Mouse (Mus musculus): ENCODE data around the gene Hcst. TPM values are rescaled to one million over a fixed set of nuclear protein-coding genes. Genes with fewer than 3 reads are reported as not detected.

Hcst gene
- polyA plus RNA-seq, 1 experiment from 2014 or later = 1.9 TPM

GRCm38 (mm10) chr7:30408639-30409038, 11.0 kb downstream of the Hcst start:
- Histone ChIP-seq H3K36me3 (ENCODE audit: control insufficient read depth, insufficient read depth, low read length) (no peaks in the 10 kb centered on the region), H3K9ac (ENCODE audit: low read length) (no peak overlapping the region), H3K9me3 (replicated peaks; ENCODE audit: control insufficient read depth, low read length) (no peaks in the 10 kb centered on the region), H3K27ac (ENCODE audit: low read length) (no peak overlapping the region), H3K4me1 (ENCODE audit: control insufficient read depth, insufficient read depth, low read length) (no peaks in the 10 kb centered on the region), H3K4me3 (replicated peaks; ENCODE audit: low read length) (no peak overlapping the region), H3K27me3 (ENCODE audit: control insufficient read depth, insufficient read depth, low read length) (no peaks in the 10 kb centered on the region), H3K4me2 (ENCODE audit: low read depth, low read length) (no peak overlapping the region)
- 83% methylated on average over 3 of the region's 3 CpGs for WGBS
- no peak for ATAC-seq (ENCODE audit: insufficient read depth, low FRiP score)

- WGBS = 65% methylated on average over 4 of the region's 4 CpGs
- Histone ChIP-seq H3K27me3 (ENCODE audit: control insufficient read depth, insufficient read depth, low read length) (no peaks in the 10 kb centered on the region), H3K27ac (ENCODE audit: low read length) (no peak overlapping the region), H3K4me3 (replicated peaks; ENCODE audit: low read length) (no peak overlapping the region), H3K36me3 (ENCODE audit: control insufficient read depth, insufficient read depth, low read length) (no peaks in the 10 kb centered on the region), H3K4me2 (ENCODE audit: low read depth, low read length) (no peak overlapping the region), H3K4me1 (ENCODE audit: control insufficient read depth, insufficient read depth, low read length) (no peaks in the 10 kb centered on the region), H3K9ac (ENCODE audit: low read length) (no peak overlapping the region), H3K9me3 (replicated peaks; ENCODE audit: control insufficient read depth, low read length) (no peaks in the 10 kb centered on the region)
- no peak for ATAC-seq (ENCODE audit: insufficient read depth, low FRiP score)
Observed at GRCm38 (mm10) chr7:30402343-30402742, 17.3 kb downstream of the Hcst start.

GRCm38 (mm10) chr7:30399671-30400070, 20.0 kb downstream of the Hcst start:
- no peaks in the 10 kb centered on the region for H3K9me3 ChIP-seq (replicated peaks; ENCODE audit: control insufficient read depth, low read length)
- H3K9ac ChIP-seq (ENCODE audit: low read length) = no peak overlapping the region
- no peaks in the 10 kb centered on the region for H3K36me3 ChIP-seq (ENCODE audit: control insufficient read depth, insufficient read depth, low read length)
- ATAC-seq (ENCODE audit: insufficient read depth, low FRiP score) = no peak
- WGBS = 48% methylated on average over 7 of the region's 7 CpGs
- no peaks in the 10 kb centered on the region for H3K27me3 ChIP-seq (ENCODE audit: control insufficient read depth, insufficient read depth, low read length)
- no peaks in the 10 kb centered on the region for H3K4me1 ChIP-seq (ENCODE audit: control insufficient read depth, insufficient read depth, low read length)
- H3K4me2 ChIP-seq (ENCODE audit: low read depth, low read length) = no peak overlapping the region
- H3K27ac ChIP-seq (ENCODE audit: low read length) = no peak overlapping the region
- H3K4me3 ChIP-seq (replicated peaks; ENCODE audit: low read length) = no peak overlapping the region

GRCm38 (mm10) chr7:30394871-30395270, 24.8 kb downstream of the Hcst start:
- H3K27me3 ChIP-seq (ENCODE audit: control insufficient read depth, insufficient read depth, low read length) = no peaks in the 10 kb centered on the region
- ATAC-seq (ENCODE audit: insufficient read depth, low FRiP score) = no peak
- H3K4me3 ChIP-seq (replicated peaks; ENCODE audit: low read length) = no peak overlapping the region
- WGBS = 56% methylated on average over 2 of the region's 2 CpGs
- H3K9me3 ChIP-seq (replicated peaks; ENCODE audit: control insufficient read depth, low read length) = no peaks in the 10 kb centered on the region
- no peak overlapping the region for H3K4me2 ChIP-seq (ENCODE audit: low read depth, low read length)
- H3K27ac ChIP-seq (ENCODE audit: low read length) = no peak overlapping the region
- H3K4me1 ChIP-seq (ENCODE audit: control insufficient read depth, insufficient read depth, low read length) = no peaks in the 10 kb centered on the region
- no peaks in the 10 kb centered on the region for H3K36me3 ChIP-seq (ENCODE audit: control insufficient read depth, insufficient read depth, low read length)
- H3K9ac ChIP-seq (ENCODE audit: low read length) = no peak overlapping the region

- no peaks in the 10 kb centered on the region for H3K27me3 ChIP-seq (ENCODE audit: control insufficient read depth, insufficient read depth, low read length)
- WGBS = 54% methylated on average over 11 of the region's 11 CpGs
- no peaks in the 10 kb centered on the region for H3K36me3 ChIP-seq (ENCODE audit: control insufficient read depth, insufficient read depth, low read length)
- no peak overlapping the region for H3K4me2 ChIP-seq (ENCODE audit: low read depth, low read length)
- peak overlapping the region; percentile 18; the same call in 1 of the 2 replicates for H3K27ac ChIP-seq (ENCODE audit: low read length)
- H3K9ac ChIP-seq (ENCODE audit: low read length) = no peak overlapping the region
- H3K9me3 ChIP-seq (replicated peaks; ENCODE audit: control insufficient read depth, low read length) = no peaks in the 10 kb centered on the region
- no peak overlapping the region for H3K4me3 ChIP-seq (replicated peaks; ENCODE audit: low read length)
- 0 out of 2 replicates have a peak, but pooled peaks have one; percentile 33 for ATAC-seq (ENCODE audit: insufficient read depth, low FRiP score)
- no peaks in the 10 kb centered on the region for H3K4me1 ChIP-seq (ENCODE audit: control insufficient read depth, insufficient read depth, low read length)
Observed at GRCm38 (mm10) chr7:30394379-30394778, 25.3 kb downstream of the Hcst start.

GRCm38 (mm10) chr7:30393631-30394030, 26.0 kb downstream of the Hcst start:
- Histone ChIP-seq H3K4me2 (ENCODE audit: low read depth, low read length) (no peak overlapping the region), H3K27me3 (ENCODE audit: control insufficient read depth, insufficient read depth, low read length) (no peaks in the 10 kb centered on the region), H3K36me3 (ENCODE audit: control insufficient read depth, insufficient read depth, low read length) (no peaks in the 10 kb centered on the region), H3K4me1 (ENCODE audit: control insufficient read depth, insufficient read depth, low read length) (no peaks in the 10 kb centered on the region), H3K4me3 (replicated peaks; ENCODE audit: low read length) (no peak overlapping the region), H3K9ac (ENCODE audit: low read length) (no peak overlapping the region), H3K9me3 (replicated peaks; ENCODE audit: control insufficient read depth, low read length) (no peaks in the 10 kb centered on the region), H3K27ac (ENCODE audit: low read length) (peak overlapping the region; percentile 18; the same call in 1 of the 2 replicates)
- no peak for ATAC-seq (ENCODE audit: insufficient read depth, low FRiP score)
- 83% methylated on average over 4 of the region's 4 CpGs for WGBS

GRCm38 (mm10) chr7:30392746-30393520, 26.7 kb downstream of the Hcst start:
- no peaks in the 10 kb centered on the region for H3K36me3 ChIP-seq (ENCODE audit: control insufficient read depth, insufficient read depth, low read length)
- H3K9me3 ChIP-seq (replicated peaks; ENCODE audit: control insufficient read depth, low read length) = no peaks in the 10 kb centered on the region
- ATAC-seq (ENCODE audit: insufficient read depth, low FRiP score) = 0 out of 2 replicates have a peak, but pooled peaks have one; percentile 33
- H3K4me2 ChIP-seq (ENCODE audit: low read depth, low read length) = no peak overlapping the region
- H3K27ac ChIP-seq (ENCODE audit: low read length) = no peak overlapping the region
- no peak overlapping the region for H3K9ac ChIP-seq (ENCODE audit: low read length)
- H3K4me1 ChIP-seq (ENCODE audit: control insufficient read depth, insufficient read depth, low read length) = no peaks in the 10 kb centered on the region
- no peaks in the 10 kb centered on the region for H3K27me3 ChIP-seq (ENCODE audit: control insufficient read depth, insufficient read depth, low read length)
- H3K4me3 ChIP-seq (replicated peaks; ENCODE audit: low read length) = no peak overlapping the region
- WGBS = 57% methylated on average over 4 of the region's 4 CpGs

GRCm38 (mm10) chr7:30384106-30384505, 35.5 kb downstream of the Hcst start:
- WGBS = 81% methylated on average over 9 of the region's 9 CpGs
- no peaks in the 10 kb centered on the region for H3K36me3 ChIP-seq (ENCODE audit: control insufficient read depth, insufficient read depth, low read length)
- H3K4me1 ChIP-seq (ENCODE audit: control insufficient read depth, insufficient read depth, low read length) = no peaks in the 10 kb centered on the region
- no peak overlapping the region for H3K27ac ChIP-seq (ENCODE audit: low read length)
- H3K4me3 ChIP-seq (replicated peaks; ENCODE audit: low read length) = no peak overlapping the region
- no peak overlapping the region for H3K4me2 ChIP-seq (ENCODE audit: low read depth, low read length)
- no peaks in the 10 kb centered on the region for H3K27me3 ChIP-seq (ENCODE audit: control insufficient read depth, insufficient read depth, low read length)
- no peak overlapping the region for H3K9ac ChIP-seq (ENCODE audit: low read length)
- H3K9me3 ChIP-seq (replicated peaks; ENCODE audit: control insufficient read depth, low read length) = no peaks in the 10 kb centered on the region
- no peak for ATAC-seq (ENCODE audit: insufficient read depth, low FRiP score)

GRCm38 (mm10) chr7:30380061-30380460, 39.6 kb downstream of the Hcst start:
- no peaks in the 10 kb centered on the region for H3K27me3 ChIP-seq (ENCODE audit: control insufficient read depth, insufficient read depth, low read length)
- 48% methylated on average over 5 of the region's 5 CpGs for WGBS

More at GRCm38 (mm10) chr7:30380061-30380460, 39.6 kb downstream of the Hcst start:
- Histone ChIP-seq H3K4me2 (ENCODE audit: low read depth, low read length) (no peak overlapping the region), H3K9me3 (replicated peaks; ENCODE audit: control insufficient read depth, low read length) (no peaks in the 10 kb centered on the region), H3K4me3 (replicated peaks; ENCODE audit: low read length) (no peak overlapping the region), H3K4me1 (ENCODE audit: control insufficient read depth, insufficient read depth, low read length) (peaks cover 4% of the 10 kb centered on the region; the same call in 1 of the 2 replicates), H3K36me3 (ENCODE audit: control insufficient read depth, insufficient read depth, low read length) (no peaks in the 10 kb centered on the region), H3K9ac (ENCODE audit: low read length) (no peak overlapping the region), H3K27ac (ENCODE audit: low read length) (no peak overlapping the region)
- ATAC-seq (ENCODE audit: insufficient read depth, low FRiP score) = no peak

All from stomach, embryonic 16.5 days (tissue).